In the genomic region with DNA sequence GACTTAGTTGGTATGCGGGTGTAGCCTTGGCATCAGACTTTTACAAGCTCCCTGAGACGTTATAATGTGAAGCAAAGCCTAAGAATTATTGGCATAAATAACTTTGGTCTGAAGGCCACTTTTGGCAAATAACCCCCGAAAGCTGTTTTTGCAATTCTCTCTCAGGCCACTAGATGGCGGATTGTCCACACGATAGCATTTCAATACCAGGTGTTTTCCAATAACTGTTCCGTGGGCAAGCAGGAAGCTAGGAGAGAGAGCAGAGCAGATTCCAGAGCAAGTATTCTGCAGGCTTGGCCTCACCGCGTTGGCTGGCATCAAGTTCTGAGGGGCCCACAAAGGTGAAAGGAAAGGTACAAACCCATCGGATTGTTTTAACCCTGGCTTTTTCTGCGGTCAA, we compare ENCODE assay signal across 8 mouse cellular contexts. TPM values are rescaled to one million over a fixed set of nuclear protein-coding genes. Genes with fewer than 3 reads are reported as not detected.
A peak's percentile ranks its signal among the peaks of the same experiment; 100 is the strongest.
DNase-seq lines count a peak whose midpoint lies in the region; ATAC-seq and TF ChIP-seq lines count a peak whose summit lies in the region.

No protein-coding gene starts in this region.

- no peaks in the 10 kb centered on the region for H3K27me3 ChIP-seq in embryonic facial prominence, embryonic 13.5 days
- no peaks in the 10 kb centered on the region for H3K27me3 ChIP-seq in heart, embryonic 14.5 days (ENCODE audit: control insufficient read depth, insufficient read depth, low read length)
- 0 out of 2 replicates have a peak, but pooled peaks cover 9% of the 10 kb centered on the region for H3K27me3 ChIP-seq in liver, embryonic 13.5 days

- H3K4me3 ChIP-seq in embryonic facial prominence, embryonic 13.5 days, result no peak overlapping the region
- H3K4me3 ChIP-seq in heart, embryonic 14.5 days (ENCODE audit: control insufficient read depth in 1 of 2, insufficient read depth in 1 of 2, low read depth in 1 of 2, low read length in 2 of 2), result no peak overlapping the region
- no peak overlapping the region for H3K4me3 ChIP-seq in liver, embryonic 13.5 days (replicated peaks)
- no peak overlapping the region for H3K4me3 ChIP-seq in olfactory bulb, adult 2 months (ENCODE audit: insufficient read depth, low read depth, low read length)

- 12% methylated on average over 10 of the region's 10 CpGs for WGBS in embryonic facial prominence, embryonic 13.5 days
- WGBS in heart, embryonic 14.5 days, result 11% methylated on average over 10 of the region's 10 CpGs
- 14% methylated on average over 10 of the region's 10 CpGs for WGBS in liver, embryonic 13.5 days (ENCODE audit: insufficient replicate concordance)
- WGBS in olfactory bulb, adult 2 months, result 12% methylated on average over 10 of the region's 10 CpGs

- H3K4me1 ChIP-seq in embryonic facial prominence, embryonic 13.5 days, result peaks cover 8% of the 10 kb centered on the region; the same call in 1 of the 2 replicates
- 0 out of 4 replicates have a peak, but pooled peaks cover 0 to 3% of the 10 kb centered on the region in 2 experiments for H3K4me1 ChIP-seq in heart, embryonic 14.5 days (ENCODE audit: control insufficient read depth in 2 of 2, insufficient read depth in 2 of 2, low read length in 2 of 2)
- no peaks in the 10 kb centered on the region for H3K4me1 ChIP-seq in liver, embryonic 13.5 days (replicated peaks)
- no peaks in the 10 kb centered on the region for H3K4me1 ChIP-seq in olfactory bulb, adult 2 months (ENCODE audit: control insufficient read depth, insufficient read depth, low read length)

- H3K27ac ChIP-seq in embryonic facial prominence, embryonic 13.5 days, result no peak overlapping the region
- H3K27ac ChIP-seq in heart, embryonic 14.5 days (replicated peaks in 1 of 2; ENCODE audit: control insufficient read depth in 1 of 2, insufficient read depth in 1 of 2, low read depth in 2 of 2, low read length in 2 of 2), result no peak overlapping the region
- no peak overlapping the region for H3K27ac ChIP-seq in liver, embryonic 13.5 days
- H3K27ac ChIP-seq in olfactory bulb, adult 2 months (ENCODE audit: insufficient read depth, low read depth, low read length), result no peak overlapping the region

- DNase-seq in CD8-positive naive resting alpha-beta T cell, adult 2 months (ENCODE audit: low read depth in 2 of 2, low spot score in 2 of 2), result peak; percentile 38 to 64
- peak; percentile 67 to 73 for DNase-seq in adrenal gland, postnatal 36 days
- DNase-seq in kidney, postnatal 14 days, result peak; percentile 76
- peak; percentile 13 for DNase-seq in liver, embryonic 13.5 days
- peak; percentile 64 for DNase-seq in thymus, postnatal 14 days

- TF ChIP-seq CTCF in olfactory bulb, adult 2 months (IDR thresholded peaks at IDR 0.05; ENCODE audit: insufficient read depth, low read depth, low read length), result peak; percentile 31; the same call in 1 of the 2 replicates

- peak overlapping the region; percentile 18; the same call in 1 of the 2 replicates for H3K4me2 ChIP-seq in embryonic facial prominence, embryonic 13.5 days
- H3K4me2 ChIP-seq in heart, embryonic 14.5 days (ENCODE audit: low read length), result 0 out of 2 replicates have a peak overlapping the region, but pooled peaks have one; percentile 21
- H3K4me2 ChIP-seq in liver, embryonic 13.5 days, result 0 out of 2 replicates have a peak overlapping the region, but pooled peaks have one; percentile 14

- no peak overlapping the region for H3K9ac ChIP-seq in embryonic facial prominence, embryonic 13.5 days
- no peak overlapping the region for H3K9ac ChIP-seq in heart, embryonic 14.5 days (ENCODE audit: low read length)
- no peak overlapping the region for H3K9ac ChIP-seq in liver, embryonic 13.5 days

- TF ChIP-seq POLR2A in olfactory bulb, adult 2 months (IDR thresholded peaks at IDR 0.05; ENCODE audit: insufficient read depth, low read depth, low read length), result no peak

- H3K36me3 ChIP-seq in embryonic facial prominence, embryonic 13.5 days, result no peaks in the 10 kb centered on the region
- H3K36me3 ChIP-seq in heart, embryonic 14.5 days (ENCODE audit: control insufficient read depth, insufficient read depth, low read length), result no peaks in the 10 kb centered on the region
- H3K36me3 ChIP-seq in liver, embryonic 13.5 days, result no peaks in the 10 kb centered on the region

- no peaks in the 10 kb centered on the region for H3K9me3 ChIP-seq in embryonic facial prominence, embryonic 13.5 days
- H3K9me3 ChIP-seq in heart, embryonic 14.5 days (ENCODE audit: control insufficient read depth, low read length), result no peaks in the 10 kb centered on the region
- H3K9me3 ChIP-seq in liver, embryonic 13.5 days (replicated peaks), result no peaks in the 10 kb centered on the region

- ATAC-seq in embryonic facial prominence, embryonic 13.5 days (ENCODE audit: insufficient number of reproducible peaks, insufficient read depth, low FRiP score, low TSS enrichment, low read depth), result no peak
- ATAC-seq in heart, embryonic 14.5 days (ENCODE audit: insufficient number of reproducible peaks, insufficient read depth, low FRiP score, low read depth), result no peak
- no peak for ATAC-seq in liver, embryonic 13.5 days (ENCODE audit: low read depth)

RNA-seq across cellular contexts. Expression of a gene that starts 29.2 kb away (rescaled TPM):
- total RNA-seq in adrenal gland, postnatal 36 days (2021), result 10 to 100 TPM; 14.1 to 18.8 TPM
- 0.76 and 0.79 TPM in 2 replicates for polyA plus RNA-seq in embryonic facial prominence, embryonic 13.5 days (2015; fragmentation: Nextera tagmentation; extraction: Ambion mirVana)
- 2.3 and 2.5 TPM in 2 replicates for polyA plus RNA-seq in heart, embryonic 14.5 days (2014; fragmentation: Nextera tagmentation; extraction: Ambion mirVana)
- polyA plus RNA-seq in liver, embryonic 13.5 days (2015; fragmentation: Nextera tagmentation; extraction: Ambion mirVana), result 0.07 and 0.14 TPM in 2 replicates
- polyA plus RNA-seq in olfactory bulb, adult 2 months (2012; ENCODE audit: insufficient read depth, insufficient read length, low replicate concordance, missing spikeins), result not detected in 2 replicates

Comparison
In these comparisons a context has a peak if more than half of its experiments do, and no peak if none do; other contexts are left out.
1. DNase-seq: peak in every context shown above with its lines; median percentile 76 in kidney, postnatal 14 days; 70 in adrenal gland, postnatal 36 days; 64 in thymus, postnatal 14 days; 51 in CD8-positive naive resting alpha-beta T cell, adult 2 months; 13 in liver, embryonic 13.5 days.